Mouse (Mus musculus): Measurements from ENCODE around the gene Cdv3. TPM values are rescaled to one million over a fixed set of nuclear protein-coding genes. Genes with fewer than 3 reads are reported as not detected.

Cdv3 gene
- polyA plus RNA-seq, 1 experiment from 2014 or later: 105 TPM

DNA sequence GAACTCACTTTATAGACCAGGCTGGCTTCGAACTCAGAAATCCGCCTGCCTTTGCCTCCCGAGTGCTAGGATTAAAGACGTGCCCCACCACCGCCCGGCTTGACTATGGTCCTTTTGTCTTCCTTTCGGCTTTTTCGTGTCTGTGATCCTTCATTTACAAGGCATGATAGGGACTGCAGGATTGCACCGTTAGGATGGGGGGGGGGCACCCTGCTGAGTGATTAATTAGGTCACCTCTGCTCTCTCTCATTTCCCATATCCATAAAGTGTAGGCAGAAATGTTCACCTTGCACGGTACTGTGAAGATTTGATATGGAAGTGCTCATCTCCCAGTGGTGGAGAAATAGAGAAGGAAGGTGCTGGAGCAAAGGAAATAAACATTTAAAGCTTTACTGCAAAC is 13.0 kb upstream of the Cdv3 start:
- no peak overlapping the region for H3K9ac ChIP-seq (ENCODE audit: low read depth, low read length)
- no peak for DNase-seq (ENCODE audit: low spot score)
- WGBS: 75% methylated on average over 10 of the region's 10 CpGs
- no peak for ATAC-seq (ENCODE audit: low FRiP score)
- no peaks in the 10 kb centered on the region for H3K36me3 ChIP-seq (ENCODE audit: control insufficient read depth, insufficient read depth, low read length)
- H3K27ac ChIP-seq (ENCODE audit: low read depth, low read length): no peak overlapping the region
- H3K4me1 ChIP-seq (replicated peaks; ENCODE audit: control insufficient read depth, insufficient read depth, low read length): no peaks in the 10 kb centered on the region
- H3K4me2 ChIP-seq (replicated peaks; ENCODE audit: low read depth, low read length): no peak overlapping the region
- H3K27me3 ChIP-seq (ENCODE audit: control insufficient read depth, insufficient read depth, low read length): no peaks in the 10 kb centered on the region
- H3K4me3 ChIP-seq (ENCODE audit: low read depth, low read length): no peak overlapping the region
- no peaks in the 10 kb centered on the region for H3K9me3 ChIP-seq (ENCODE audit: control insufficient read depth, low read length)

DNA sequence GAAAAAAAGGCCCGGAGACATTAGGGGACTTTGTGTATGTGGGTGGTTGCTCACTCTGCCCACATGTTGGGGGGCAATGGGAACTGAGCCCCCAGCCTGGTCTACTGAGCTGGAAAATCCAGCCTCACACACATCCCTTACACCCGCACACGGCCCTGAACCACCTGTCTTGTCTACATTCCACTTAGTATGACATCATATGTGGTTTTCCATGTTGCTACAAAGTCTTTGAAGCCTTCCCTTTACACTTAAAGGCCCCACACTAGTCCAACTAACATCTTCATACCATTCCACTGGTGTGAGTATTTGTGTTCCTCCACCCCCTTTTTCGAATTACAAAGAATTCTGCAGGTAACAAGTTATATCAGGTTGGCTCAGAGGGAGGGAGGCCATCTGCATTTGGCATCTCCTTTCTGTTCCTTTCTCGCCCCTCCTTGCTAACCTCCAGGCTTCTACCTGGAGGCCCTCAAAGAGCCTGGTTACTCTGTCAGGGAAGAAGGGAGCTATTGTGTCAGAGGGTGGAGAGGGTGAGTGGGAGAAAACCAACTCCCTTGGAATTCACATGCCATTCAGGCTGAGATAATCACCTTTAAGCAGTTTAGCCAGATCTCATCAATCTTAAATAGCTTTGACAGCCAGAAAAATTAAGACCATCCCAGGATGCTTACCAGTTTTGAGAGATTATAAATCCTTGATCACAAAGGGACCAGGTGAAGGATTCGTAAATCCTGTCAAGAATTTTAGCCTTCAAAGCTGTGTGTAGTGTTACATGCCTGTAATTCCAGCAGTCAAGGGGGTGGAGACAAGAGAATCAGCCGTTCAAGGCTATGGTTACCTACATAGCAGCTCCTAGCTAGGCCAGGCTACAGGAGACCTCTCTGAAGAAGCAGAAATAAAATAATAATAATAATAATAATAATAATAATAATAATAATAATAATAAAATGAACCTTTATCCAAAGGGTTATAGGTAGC is 11.0 kb upstream of the Cdv3 start:
- DNase-seq (ENCODE audit: low spot score): no peak
- WGBS: 80% methylated on average over 7 of the region's 7 CpGs

DNA sequence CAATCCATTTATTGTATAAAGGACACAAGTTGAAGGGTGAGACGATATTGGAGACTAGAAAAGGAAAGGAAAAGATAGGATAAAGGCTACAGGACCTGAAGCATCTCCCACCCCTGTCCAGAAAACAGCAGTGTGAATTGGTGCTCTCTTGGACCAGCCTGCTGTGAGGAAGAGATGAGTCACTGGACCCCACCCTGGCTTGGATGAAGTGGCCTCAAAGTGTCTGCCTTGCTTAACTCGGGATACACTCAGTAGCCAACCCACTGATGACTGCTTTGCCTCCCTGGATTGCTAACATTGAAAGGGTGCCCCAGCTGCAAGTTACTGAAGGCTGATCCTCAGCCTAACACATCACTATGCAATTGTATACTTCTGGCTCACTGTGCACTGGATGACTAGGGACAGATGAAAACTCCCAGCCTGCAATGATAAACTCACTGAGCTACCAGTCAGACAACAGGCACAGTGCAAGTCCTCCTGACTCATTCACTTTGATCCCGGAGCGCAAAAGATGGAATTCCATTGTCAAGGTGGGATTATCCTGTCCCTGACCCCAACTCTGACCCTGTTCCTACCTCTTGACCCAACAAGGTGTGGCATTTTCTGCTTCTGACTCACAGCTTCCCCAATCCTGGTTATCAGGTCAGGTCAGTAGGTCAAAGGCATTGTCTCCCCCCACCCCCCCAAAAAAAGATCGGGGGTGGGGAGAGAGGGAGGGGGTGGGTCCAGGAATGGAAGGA is 6.8 kb upstream of the Cdv3 start:
- no peak for DNase-seq (ENCODE audit: low spot score)
- H3K4me3 ChIP-seq (ENCODE audit: low read depth, low read length): no peak overlapping the region
- 82% methylated on average over 5 of the region's 5 CpGs for WGBS
- no peak overlapping the region for H3K9ac ChIP-seq (ENCODE audit: low read depth, low read length)
- 0 out of 2 replicates have a peak, but pooled peaks cover 2% of the 10 kb centered on the region for H3K4me1 ChIP-seq (replicated peaks; ENCODE audit: control insufficient read depth, insufficient read depth, low read length)
- no peaks in the 10 kb centered on the region for H3K27me3 ChIP-seq (ENCODE audit: control insufficient read depth, insufficient read depth, low read length)
- no peak overlapping the region for H3K4me2 ChIP-seq (replicated peaks; ENCODE audit: low read depth, low read length)
- no peak overlapping the region for H3K27ac ChIP-seq (ENCODE audit: low read depth, low read length)
- ATAC-seq (ENCODE audit: low FRiP score): no peak
- H3K36me3 ChIP-seq (ENCODE audit: control insufficient read depth, insufficient read depth, low read length): no peaks in the 10 kb centered on the region
- no peaks in the 10 kb centered on the region for H3K9me3 ChIP-seq (ENCODE audit: control insufficient read depth, low read length)

More for the DNA sequence above, 11.0 kb upstream of the Cdv3 start:
- Histone ChIP-seq H3K4me2 (replicated peaks; ENCODE audit: low read depth, low read length) (no peak overlapping the region), H3K9me3 (ENCODE audit: control insufficient read depth, low read length) (no peaks in the 10 kb centered on the region), H3K27me3 (ENCODE audit: control insufficient read depth, insufficient read depth, low read length) (no peaks in the 10 kb centered on the region), H3K36me3 (ENCODE audit: control insufficient read depth, insufficient read depth, low read length) (no peaks in the 10 kb centered on the region), H3K4me3 (ENCODE audit: low read depth, low read length) (no peak overlapping the region), H3K27ac (ENCODE audit: low read depth, low read length) (no peak overlapping the region), H3K4me1 (replicated peaks; ENCODE audit: control insufficient read depth, insufficient read depth, low read length) (no peaks in the 10 kb centered on the region), H3K9ac (ENCODE audit: low read depth, low read length) (no peak overlapping the region)
- ATAC-seq (ENCODE audit: low FRiP score): no peak

DNA sequence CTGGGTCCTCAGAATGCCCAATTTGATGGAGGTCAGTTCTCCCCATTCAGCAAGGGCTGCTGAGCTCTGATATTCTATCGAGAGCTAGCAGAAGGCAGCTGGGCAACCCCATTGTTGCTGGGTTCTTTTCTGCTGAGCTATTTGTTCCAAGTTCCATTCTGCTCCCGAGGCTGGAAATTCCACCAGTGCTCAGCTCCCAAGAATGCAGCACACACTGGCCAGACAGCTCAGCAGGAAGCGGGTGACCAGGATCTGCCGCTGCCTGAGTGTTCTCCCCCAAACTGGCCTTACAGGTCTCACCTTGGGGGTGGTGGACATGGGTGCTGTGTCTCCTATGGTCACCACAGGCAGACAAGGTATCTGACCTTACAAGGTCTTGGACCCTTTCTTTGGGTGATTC is 4.3 kb upstream of the Cdv3 start:
- Histone ChIP-seq H3K4me3 (ENCODE audit: low read depth, low read length) (no peak overlapping the region), H3K27ac (ENCODE audit: low read depth, low read length) (peak overlapping the region; percentile 24; the same call in 1 of the 2 replicates), H3K27me3 (ENCODE audit: control insufficient read depth, insufficient read depth, low read length) (no peaks in the 10 kb centered on the region), H3K9ac (ENCODE audit: low read depth, low read length) (no peak overlapping the region), H3K4me2 (replicated peaks; ENCODE audit: low read depth, low read length) (no peak overlapping the region), H3K4me1 (replicated peaks; ENCODE audit: control insufficient read depth, insufficient read depth, low read length) (peaks cover 6% of the 10 kb centered on the region), H3K36me3 (ENCODE audit: control insufficient read depth, insufficient read depth, low read length) (no peaks in the 10 kb centered on the region), H3K9me3 (ENCODE audit: control insufficient read depth, low read length) (no peaks in the 10 kb centered on the region)
- 60% methylated on average over 4 of the region's 4 CpGs for WGBS
- DNase-seq (ENCODE audit: low spot score) (no peak), ATAC-seq (ENCODE audit: low FRiP score) (no peak)

DNA sequence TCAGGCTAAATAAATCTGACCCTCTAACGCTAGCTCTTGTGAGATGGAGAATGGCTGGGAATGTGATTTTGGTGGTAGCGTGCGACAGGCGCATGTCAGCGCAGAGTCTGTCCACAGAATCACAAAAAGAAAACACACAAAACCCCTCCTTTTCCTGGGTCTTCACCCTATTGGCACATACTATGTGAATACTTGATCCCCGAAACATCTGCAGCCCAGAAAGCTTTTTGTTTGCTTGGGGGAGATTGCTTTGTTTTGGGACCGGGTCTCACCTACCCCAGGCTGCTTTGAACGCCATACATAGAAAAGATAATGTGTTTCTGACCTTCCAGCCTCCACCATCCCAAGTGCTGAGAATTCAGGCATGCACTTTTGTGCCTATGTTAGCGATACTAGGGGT is 716 bp upstream of the Cdv3 start:
- Histone ChIP-seq H3K9ac (ENCODE audit: low read depth, low read length) (peak overlapping the region; percentile 7; the same call in 1 of the 2 replicates), H3K27me3 (ENCODE audit: control insufficient read depth, insufficient read depth, low read length) (no peaks in the 10 kb centered on the region), H3K4me3 (ENCODE audit: low read depth, low read length) (peak overlapping the region; percentile 21; the same call in 1 of the 2 replicates), H3K27ac (ENCODE audit: low read depth, low read length) (no peak overlapping the region), H3K4me1 (replicated peaks; ENCODE audit: control insufficient read depth, insufficient read depth, low read length) (peaks cover 8% of the 10 kb centered on the region), H3K36me3 (ENCODE audit: control insufficient read depth, insufficient read depth, low read length) (0 out of 2 replicates have a peak, but pooled peaks cover 3% of the 10 kb centered on the region), H3K4me2 (replicated peaks; ENCODE audit: low read depth, low read length) (peak overlapping the region; percentile 48), H3K9me3 (ENCODE audit: control insufficient read depth, low read length) (no peaks in the 10 kb centered on the region)
- 60% methylated on average over 9 of the region's 9 CpGs for WGBS
- no peak for DNase-seq (ENCODE audit: low spot score)
- no peak; the same call in 1 of the 2 replicates for ATAC-seq (ENCODE audit: low FRiP score)

DNA sequence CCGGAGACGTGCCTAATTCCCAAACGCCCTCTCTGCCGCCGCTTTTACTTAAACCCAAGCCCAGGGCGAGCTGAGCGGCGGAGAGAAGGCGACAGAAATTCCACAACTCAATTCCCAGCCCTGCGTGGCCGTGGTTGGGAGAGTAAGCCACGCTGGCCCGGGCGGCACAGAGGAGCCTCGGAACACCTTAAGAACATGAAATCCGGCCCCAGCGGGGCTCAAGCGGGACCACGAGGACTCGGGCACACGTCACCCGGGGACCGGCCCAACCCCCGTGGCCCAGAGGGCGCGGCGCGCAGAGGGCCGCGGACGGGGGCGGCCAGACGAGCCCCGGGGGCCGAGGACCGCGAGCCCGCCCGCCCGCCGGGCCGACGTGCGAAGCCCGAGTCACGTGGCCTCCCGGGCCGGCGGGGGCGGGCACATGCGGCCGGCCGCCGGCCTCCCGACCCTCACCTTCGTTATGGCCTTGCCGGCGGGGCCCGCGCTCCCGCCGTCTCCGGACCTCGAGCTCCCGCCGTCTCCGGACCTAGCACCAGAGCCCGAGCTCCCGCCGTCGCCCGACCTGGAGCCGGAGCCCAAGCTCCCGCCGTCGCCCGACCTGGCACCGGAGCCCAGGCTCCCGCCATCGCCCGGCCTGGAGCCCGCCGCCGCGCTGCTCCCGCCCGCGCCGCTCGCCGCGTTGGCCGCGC is 895 bp downstream of the Cdv3 start:
- Histone ChIP-seq H3K27me3 (ENCODE audit: control insufficient read depth, insufficient read depth, low read length) (no peaks in the 10 kb centered on the region), H3K4me3 (ENCODE audit: low read depth, low read length) (peak overlapping the region; percentile 89), H3K27ac (ENCODE audit: low read depth, low read length) (peak overlapping the region; percentile 95), H3K4me2 (replicated peaks; ENCODE audit: low read depth, low read length) (peak overlapping the region; percentile 89), H3K9ac (ENCODE audit: low read depth, low read length) (peak overlapping the region; percentile 96), H3K4me1 (replicated peaks; ENCODE audit: control insufficient read depth, insufficient read depth, low read length) (peaks cover 7% of the 10 kb centered on the region), H3K36me3 (ENCODE audit: control insufficient read depth, insufficient read depth, low read length) (0 out of 2 replicates have a peak, but pooled peaks cover 3% of the 10 kb centered on the region), H3K9me3 (ENCODE audit: control insufficient read depth, low read length) (no peaks in the 10 kb centered on the region)
- peak; percentile 37 for ATAC-seq (ENCODE audit: low FRiP score)
- 5% methylated on average over 56 of the region's 94 CpGs for WGBS
- peak; percentile 64 for DNase-seq (ENCODE audit: low spot score)

DNA sequence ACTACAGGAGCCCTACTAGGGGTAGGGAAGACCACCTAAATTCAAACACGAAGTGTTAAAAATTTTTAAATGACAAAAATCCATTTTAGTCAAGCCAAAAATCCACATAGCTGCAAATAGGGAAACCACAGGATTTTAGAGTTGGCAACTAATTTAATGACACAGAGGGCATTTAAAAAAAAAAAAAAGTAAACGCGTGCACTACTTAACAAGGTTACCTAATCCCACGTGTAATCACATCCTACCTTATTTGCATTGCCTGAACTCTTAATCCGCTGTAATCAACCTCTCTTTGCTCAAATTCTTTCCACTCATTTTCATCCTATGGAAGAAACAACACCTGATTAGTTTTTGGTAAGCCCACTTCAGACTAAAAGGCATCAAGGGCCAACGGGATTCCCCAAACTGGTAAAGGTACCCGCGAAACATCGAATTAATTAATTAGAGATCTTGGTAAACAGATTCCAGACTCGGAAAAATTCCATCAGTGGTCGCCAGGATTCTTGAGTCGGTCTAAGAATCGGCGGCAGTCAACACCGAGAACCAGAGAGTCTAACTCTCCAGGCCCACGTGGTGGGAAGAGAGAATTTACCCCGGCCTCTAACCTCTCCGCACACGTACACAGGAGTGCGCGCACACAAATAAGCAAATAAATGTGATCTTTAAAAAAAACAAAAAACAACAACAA is 1.8 kb downstream of the Cdv3 start:
- 2% methylated on average over 21 of the region's 21 CpGs for WGBS
- H3K9me3 ChIP-seq (ENCODE audit: control insufficient read depth, low read length): no peaks in the 10 kb centered on the region
- DNase-seq (ENCODE audit: low spot score) (peak; percentile 57), ATAC-seq (ENCODE audit: low FRiP score) (no peak)
- peaks cover 6% of the 10 kb centered on the region for H3K4me1 ChIP-seq (replicated peaks; ENCODE audit: control insufficient read depth, insufficient read depth, low read length)
- H3K36me3 ChIP-seq (ENCODE audit: control insufficient read depth, insufficient read depth, low read length): 0 out of 2 replicates have a peak, but pooled peaks cover 3% of the 10 kb centered on the region
- H3K4me2 ChIP-seq (replicated peaks; ENCODE audit: low read depth, low read length): peak overlapping the region; percentile 89
- no peak overlapping the region for H3K27ac ChIP-seq (ENCODE audit: low read depth, low read length)
- H3K9ac ChIP-seq (ENCODE audit: low read depth, low read length): peak overlapping the region; percentile 96
- H3K4me3 ChIP-seq (ENCODE audit: low read depth, low read length): peak overlapping the region; percentile 89
- H3K27me3 ChIP-seq (ENCODE audit: control insufficient read depth, insufficient read depth, low read length): no peaks in the 10 kb centered on the region

DNA sequence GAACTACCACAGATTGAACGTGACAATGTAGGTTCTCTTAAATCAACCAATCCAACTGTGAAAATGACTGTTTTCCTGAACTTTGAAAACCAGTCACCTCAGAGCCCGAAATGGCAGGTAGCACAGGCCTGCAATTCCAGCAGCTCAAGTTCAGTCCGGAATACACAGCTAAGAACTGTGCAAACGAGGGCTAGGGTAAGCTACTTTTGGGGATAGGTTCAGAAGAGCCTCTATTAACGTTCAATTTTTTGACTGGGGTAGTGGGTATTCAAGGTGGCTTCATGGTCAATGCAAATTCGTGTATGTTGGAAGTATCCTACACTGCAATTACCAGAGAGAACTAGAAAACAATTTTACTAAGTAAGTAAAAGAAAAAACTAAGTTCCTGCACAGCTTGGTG is 2.6 kb downstream of the Cdv3 start:
- H3K9me3 ChIP-seq (ENCODE audit: control insufficient read depth, low read length): no peaks in the 10 kb centered on the region
- peaks cover 3% of the 10 kb centered on the region; the same call in 1 of the 2 replicates for H3K36me3 ChIP-seq (ENCODE audit: control insufficient read depth, insufficient read depth, low read length)
- no peak overlapping the region for H3K27ac ChIP-seq (ENCODE audit: low read depth, low read length)
- H3K9ac ChIP-seq (ENCODE audit: low read depth, low read length): no peak overlapping the region
- H3K4me1 ChIP-seq (replicated peaks; ENCODE audit: control insufficient read depth, insufficient read depth, low read length): peaks cover 6% of the 10 kb centered on the region
- no peak for DNase-seq (ENCODE audit: low spot score)
- ATAC-seq (ENCODE audit: low FRiP score): no peak
- 74% methylated on average over 6 of the region's 6 CpGs for WGBS
- H3K27me3 ChIP-seq (ENCODE audit: control insufficient read depth, insufficient read depth, low read length): no peaks in the 10 kb centered on the region
- peak overlapping the region; percentile 89 for H3K4me3 ChIP-seq (ENCODE audit: low read depth, low read length)
- H3K4me2 ChIP-seq (replicated peaks; ENCODE audit: low read depth, low read length): peak overlapping the region; percentile 89; the same call in 1 of the 2 replicates
